Mouse (Mus musculus) lung, embryonic 16.5 days (tissue): Measurements from ENCODE around the gene Tenm2. TPM values are rescaled to one million over a fixed set of nuclear protein-coding genes. Genes with fewer than 3 reads are reported as not detected.

Experiments used
- ATAC-seq: fragments of 200-750 bp; cut with Nextera tagmentation; 2 replicates; pipeline ENCODE4 v1.8.0; 2017; ENCODE audit warnings: low read depth, mild to moderate bottlenecking, moderate library complexity
- H3K27ac ChIP-seq: fragments of 300-500 bp; sonication (generic); 2 replicates; pipeline ENCODE4 v1.5.1; 2014; ENCODE audit warnings: mild to moderate bottlenecking, control low read depth, low read length
- H3K27me3 ChIP-seq: fragments of 300-500 bp; sonication (generic); 2 replicates; pipeline ENCODE4 v1.6.1; 2014; ENCODE audit warnings: low read depth, low read length, mixed read lengths; ENCODE audit not compliant: control insufficient read depth, insufficient read depth
- H3K36me3 ChIP-seq: fragments of 300-500 bp; sonication (generic); 2 replicates; pipeline ENCODE4 v1.6.1; 2014; ENCODE audit warnings: low read length; ENCODE audit not compliant: control insufficient read depth, insufficient read depth
- H3K4me1 ChIP-seq: fragments of 300-500 bp; sonication (generic); replicated peaks from 2 replicates; pipeline ENCODE4 v1.6.1; 2014; ENCODE audit warnings: low read length, mixed read lengths; ENCODE audit not compliant: control insufficient read depth, insufficient read depth
- H3K4me2 ChIP-seq: fragments of 300-500 bp; sonication (generic); 2 replicates; pipeline ENCODE4 v1.6.1; 2014; ENCODE audit warnings: low read depth, low read length, control low read depth
- H3K4me3 ChIP-seq: fragments of 300-500 bp; sonication (generic); 2 replicates; pipeline ENCODE4 v1.5.1; 2014; ENCODE audit warnings: mild to moderate bottlenecking, low read length, control low read depth
- H3K9ac ChIP-seq: fragments of 300-500 bp; sonication (generic); 2 replicates; pipeline ENCODE4 v1.6.1; 2014; ENCODE audit warnings: low read length, control low read depth
- H3K9me3 ChIP-seq: fragments of 300-500 bp; sonication (generic); 2 replicates; pipeline ENCODE4 v1.6.1; 2016; ENCODE audit warnings: low read length; ENCODE audit not compliant: control insufficient read depth
- WGBS: fragments of 180-500 bp; shearing (Covaris S2); extraction: QIAGEN DNeasy Blood & Tissue Kit; methylation state at CpG from one replicate; pipeline ENCODE4 v1.1.7; 2014; 5-methylcytosine and 5-hydroxymethylcytosine counted together
- polyA plus RNA-seq: library from polyadenylated mRNA; unstranded; fragments of >200 nt; fragmentation: Nextera tagmentation; extraction: Ambion mirVana; gene quantifications from 2 replicates; pipeline ENCODE4 v1.2.1, GENCODE M21; 2015

The Tenm2 gene
- polyA plus RNA-seq, 1 experiment from 2014 or later: 0.24 TPM

DNA sequence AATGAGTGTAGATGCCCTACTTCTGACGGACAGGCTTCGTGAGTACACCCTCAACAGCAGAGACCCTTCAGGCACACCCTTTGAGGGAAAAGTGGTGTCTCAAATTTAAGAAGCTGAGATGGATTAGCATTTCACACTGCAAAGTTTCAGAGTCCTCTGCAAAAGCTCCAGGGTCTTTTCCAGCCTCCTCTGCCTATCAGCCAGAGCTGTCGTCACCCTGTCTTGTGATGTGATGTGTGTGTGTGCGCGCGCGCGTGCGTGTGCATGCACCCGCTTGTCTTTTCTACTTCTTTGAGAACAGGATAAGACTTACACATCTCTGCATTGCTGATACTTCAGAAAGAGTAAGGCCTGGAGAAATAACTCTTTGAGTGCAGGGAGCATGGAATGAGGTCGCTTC lies 1179.2 kb downstream of the Tenm2 start:
- no peak overlapping the region for H3K9ac ChIP-seq
- 0 out of 2 replicates have a peak, but pooled peaks cover 2% of the 10 kb centered on the region for H3K27me3 ChIP-seq
- H3K27ac ChIP-seq: no peak overlapping the region
- H3K36me3 ChIP-seq: no peaks in the 10 kb centered on the region
- peak; percentile 62 for ATAC-seq
- no peaks in the 10 kb centered on the region for H3K9me3 ChIP-seq
- no peak overlapping the region for H3K4me2 ChIP-seq
- H3K4me3 ChIP-seq: no peak overlapping the region
- WGBS: 49% methylated on average over 11 of the region's 11 CpGs
- no peaks in the 10 kb centered on the region for H3K4me1 ChIP-seq

DNA sequence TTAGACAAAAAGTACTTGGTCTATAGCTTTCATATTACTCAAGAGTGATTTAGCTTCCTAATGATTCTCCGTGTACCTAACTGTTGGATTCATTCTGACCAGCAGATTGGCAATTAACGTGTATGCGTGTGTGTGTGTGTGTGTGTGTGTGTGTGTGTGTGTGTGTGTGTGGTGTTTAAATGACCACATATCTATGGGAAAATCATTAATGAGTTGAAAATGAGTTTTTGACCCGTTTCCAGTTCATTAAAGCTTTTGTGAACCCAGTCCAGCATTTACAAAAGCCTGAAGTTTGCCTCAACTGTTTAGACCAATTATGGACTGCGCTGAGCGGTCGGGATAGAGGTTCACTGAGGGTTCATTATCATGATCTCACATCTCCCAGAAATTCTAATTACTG lies 1181.4 kb downstream of the Tenm2 start:
- 79% methylated on average over 7 of the region's 7 CpGs for WGBS
- no peak overlapping the region for H3K4me3 ChIP-seq
- 0 out of 2 replicates have a peak, but pooled peaks cover 2% of the 10 kb centered on the region for H3K27me3 ChIP-seq
- no peak overlapping the region for H3K27ac ChIP-seq
- ATAC-seq: no peak
- H3K36me3 ChIP-seq: no peaks in the 10 kb centered on the region
- H3K4me1 ChIP-seq: no peaks in the 10 kb centered on the region
- no peak overlapping the region for H3K9ac ChIP-seq
- no peak overlapping the region for H3K4me2 ChIP-seq
- H3K9me3 ChIP-seq: no peaks in the 10 kb centered on the region

- no peaks in the 10 kb centered on the region for H3K9me3 ChIP-seq
- H3K4me2 ChIP-seq: no peak overlapping the region
- no peaks in the 10 kb centered on the region for H3K4me1 ChIP-seq
- 0 out of 2 replicates have a peak, but pooled peaks cover 2% of the 10 kb centered on the region for H3K27me3 ChIP-seq
- no peaks in the 10 kb centered on the region for H3K36me3 ChIP-seq
- no peak for ATAC-seq
- H3K4me3 ChIP-seq: no peak overlapping the region
- 70% methylated on average over 4 of the region's 4 CpGs for WGBS
- H3K9ac ChIP-seq: no peak overlapping the region
- no peak overlapping the region for H3K27ac ChIP-seq
Observed at GRCm38 (mm10) chr11:36053457-36053856, 1182.3 kb downstream of the Tenm2 start.

- 55% methylated on average over 2 of the region's 2 CpGs for WGBS
- Histone ChIP-seq H3K27me3 (0 out of 2 replicates have a peak, but pooled peaks cover 2% of the 10 kb centered on the region), H3K9ac (no peak overlapping the region), H3K9me3 (no peaks in the 10 kb centered on the region), H3K4me3 (no peak overlapping the region), H3K36me3 (no peaks in the 10 kb centered on the region), H3K27ac (no peak overlapping the region), H3K4me1 (no peaks in the 10 kb centered on the region), H3K4me2 (no peak overlapping the region)
- ATAC-seq: no peak
Observed at GRCm38 (mm10) chr11:36052598-36052997, 1183.2 kb downstream of the Tenm2 start.

- Histone ChIP-seq H3K27me3 (0 out of 2 replicates have a peak, but pooled peaks cover 1% of the 10 kb centered on the region), H3K27ac (no peak overlapping the region), H3K4me2 (no peak overlapping the region), H3K9ac (no peak overlapping the region), H3K36me3 (no peaks in the 10 kb centered on the region), H3K4me1 (no peaks in the 10 kb centered on the region), H3K9me3 (no peaks in the 10 kb centered on the region), H3K4me3 (no peak overlapping the region)
- no peak for ATAC-seq
- 77% methylated on average over 1 of the region's 1 CpGs for WGBS
Observed at GRCm38 (mm10) chr11:36052091-36052490, 1183.7 kb downstream of the Tenm2 start.

- Histone ChIP-seq H3K9ac (no peak overlapping the region), H3K27ac (no peak overlapping the region), H3K4me3 (no peak overlapping the region), H3K36me3 (no peaks in the 10 kb centered on the region), H3K4me2 (no peak overlapping the region), H3K4me1 (no peaks in the 10 kb centered on the region), H3K9me3 (no peaks in the 10 kb centered on the region), H3K27me3 (0 out of 2 replicates have a peak, but pooled peaks cover 2% of the 10 kb centered on the region)
- 28% methylated on average over 5 of the region's 5 CpGs for WGBS
- no peak for ATAC-seq
Observed at GRCm38 (mm10) chr11:36049547-36049946, 1186.2 kb downstream of the Tenm2 start.

DNA sequence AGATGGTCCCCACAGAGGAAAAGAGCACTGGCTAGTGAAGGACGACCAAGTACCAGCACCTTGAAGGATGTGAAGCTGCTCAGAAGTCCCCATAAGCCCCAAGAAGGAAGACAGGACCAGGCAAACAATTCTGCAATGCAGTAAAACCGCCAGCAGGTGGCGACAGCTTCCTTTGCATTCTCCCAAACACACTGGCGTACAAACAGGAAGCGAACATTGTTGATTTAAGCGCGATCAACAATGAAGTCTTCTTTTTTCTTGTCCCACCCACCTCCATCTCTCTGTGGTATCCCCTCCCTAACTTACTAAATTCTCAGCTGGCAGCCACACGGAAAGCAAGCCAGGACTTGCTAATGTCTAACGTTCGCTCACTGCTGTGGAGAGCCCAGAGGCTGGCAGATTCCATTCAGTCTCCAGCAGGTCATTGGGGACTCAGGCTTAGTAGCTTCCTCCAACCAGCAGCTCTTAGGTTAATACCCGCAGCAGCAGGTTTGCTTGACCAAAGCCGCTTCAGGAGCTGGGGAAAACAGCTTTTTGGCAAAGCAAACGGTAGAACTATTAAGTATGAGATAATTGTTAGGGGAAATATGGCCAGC lies 1190.0 kb downstream of the Tenm2 start:
- peak; percentile 62 for ATAC-seq
- Histone ChIP-seq H3K27me3 (0 out of 2 replicates have a peak, but pooled peaks cover 4% of the 10 kb centered on the region), H3K4me3 (peak overlapping the region; percentile 30), H3K36me3 (no peaks in the 10 kb centered on the region), H3K9me3 (no peaks in the 10 kb centered on the region), H3K4me1 (no peaks in the 10 kb centered on the region), H3K4me2 (peak overlapping the region; percentile 47), H3K9ac (no peak overlapping the region; the same call in 1 of the 2 replicates), H3K27ac (no peak overlapping the region)
- 1% methylated on average over 13 of the region's 13 CpGs for WGBS

DNA sequence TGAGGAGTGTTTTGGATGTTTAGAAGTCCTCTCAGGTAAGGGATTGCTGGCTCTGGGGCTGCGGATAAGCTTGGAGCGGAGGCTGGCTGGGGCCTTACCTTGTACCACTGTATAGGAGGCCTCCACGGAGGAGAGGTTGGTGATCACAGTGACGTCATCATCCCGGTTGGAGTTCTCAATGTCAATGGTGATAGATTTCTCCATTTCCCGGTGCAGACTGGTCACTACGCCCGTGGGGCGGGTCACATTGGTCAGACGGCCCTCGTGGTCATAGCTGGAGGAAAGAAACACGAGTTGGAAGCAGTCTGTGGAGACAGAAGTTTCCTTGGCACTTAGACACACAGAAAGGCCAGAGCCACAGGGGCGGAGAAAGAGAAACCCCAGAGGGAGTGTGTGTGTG lies 1194.4 kb downstream of the Tenm2 start:
- Histone ChIP-seq H3K9me3 (no peaks in the 10 kb centered on the region), H3K27ac (no peak overlapping the region), H3K4me2 (no peak overlapping the region), H3K27me3 (0 out of 2 replicates have a peak, but pooled peaks cover 4% of the 10 kb centered on the region), H3K36me3 (no peaks in the 10 kb centered on the region), H3K9ac (no peak overlapping the region), H3K4me1 (peaks cover 5% of the 10 kb centered on the region; the same call in 1 of the 2 replicates), H3K4me3 (no peak overlapping the region)
- 77% methylated on average over 13 of the region's 13 CpGs for WGBS
- ATAC-seq: no peak

DNA sequence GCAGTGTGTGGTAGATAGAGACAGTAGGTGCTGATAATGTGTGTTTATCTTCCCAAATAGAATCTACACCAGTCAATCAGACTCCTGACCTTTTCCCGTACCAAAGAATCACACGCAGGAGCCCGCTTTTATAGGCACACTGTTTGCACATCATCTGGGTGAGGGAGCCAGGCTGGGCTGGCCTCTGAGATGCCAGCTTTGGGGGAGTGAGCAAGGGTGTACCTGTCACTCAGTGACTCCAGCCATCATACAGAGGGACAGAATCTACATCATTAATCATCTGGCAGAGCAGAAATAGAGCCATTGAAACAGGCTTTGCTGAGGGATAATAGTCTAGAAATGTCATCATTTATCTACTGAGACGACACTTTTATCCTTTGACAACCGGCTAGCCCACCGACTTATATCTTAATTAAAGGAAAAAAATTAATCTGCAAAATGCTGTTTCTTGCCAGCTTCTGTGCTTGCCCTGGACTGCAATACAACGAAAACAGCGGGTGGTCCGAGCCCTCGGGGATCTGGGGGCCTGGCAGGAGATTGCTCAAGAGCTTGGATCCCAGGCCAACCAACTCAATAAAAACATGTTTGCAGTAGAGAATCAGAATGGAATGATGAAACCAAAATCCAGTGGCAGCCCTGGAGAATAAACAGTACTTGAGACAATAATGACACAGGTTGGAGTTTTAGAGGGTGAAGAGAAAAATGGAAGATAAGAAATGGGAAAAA lies 1195.1 kb downstream of the Tenm2 start:
- Histone ChIP-seq H3K27ac (no peak overlapping the region), H3K4me2 (no peak overlapping the region)
- no peak for ATAC-seq

More for the DNA sequence above, 1195.1 kb downstream of the Tenm2 start:
- Histone ChIP-seq H3K9me3 (no peaks in the 10 kb centered on the region), H3K4me3 (no peak overlapping the region), H3K9ac (no peak overlapping the region), H3K36me3 (no peaks in the 10 kb centered on the region), H3K27me3 (0 out of 2 replicates have a peak, but pooled peaks cover 4% of the 10 kb centered on the region), H3K4me1 (peaks cover 8% of the 10 kb centered on the region; the same call in 1 of the 2 replicates)
- WGBS: 47% methylated on average over 10 of the region's 10 CpGs
